Mouse (Mus musculus) urinary bladder, postnatal 25 days (tissue): ENCODE results near the gene Pramel7.
"Not testable (repeated sequence)": the region's sequence is repeated elsewhere in the genome, so short reads cannot be mapped to it uniquely, and the experiment has no call there.

Source experiments
- DNase-seq: peaks from one replicate; pipeline ENCODE4 v3.0.0; 2022; ENCODE audit warnings: low spot score

Pramel7 gene

DNA sequence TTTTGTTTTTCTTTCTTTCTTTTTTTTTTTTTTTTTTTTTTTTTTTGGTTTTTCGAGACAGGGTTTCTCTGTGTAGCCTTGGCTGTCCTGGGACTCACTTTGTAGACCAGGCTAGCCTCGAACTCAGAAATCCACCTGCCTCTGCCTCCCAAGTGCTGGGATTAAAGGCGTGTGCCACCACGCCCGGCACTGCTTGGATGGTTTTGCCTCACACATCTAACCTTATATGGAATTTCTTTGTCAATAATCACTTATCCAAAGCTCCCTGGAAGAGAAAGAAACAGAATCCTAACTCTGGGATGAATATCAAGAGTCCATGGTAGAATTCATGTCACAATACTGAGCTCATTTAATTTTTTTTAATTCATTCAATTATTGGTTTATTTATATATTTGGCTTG, at the start of gene Pramel7:
TSS of gene Pramel7 (minus strand) at position 101 of the 400 bp plus-strand sequence.
- not testable (repeated sequence) for DNase-seq

DNA sequence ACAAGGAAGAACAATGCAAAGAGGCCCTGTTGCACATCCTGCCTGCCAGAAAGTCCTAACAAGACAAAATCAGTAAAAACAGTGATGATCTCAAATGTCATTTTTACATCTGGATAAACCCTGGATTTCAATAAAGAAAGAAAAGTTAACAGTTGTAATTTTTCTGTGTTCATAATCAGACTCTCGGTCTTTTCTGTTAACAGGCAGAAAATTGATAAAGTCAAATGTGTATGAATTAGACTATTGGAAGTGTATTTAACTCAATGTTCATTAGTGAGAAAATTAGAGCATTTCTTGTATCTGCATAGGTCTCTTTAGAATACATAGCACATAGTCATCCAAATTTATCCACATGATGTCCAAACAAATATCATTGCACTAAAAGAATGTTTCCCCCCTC, 48.5 kb upstream of the Pramel7 start, which contains the start of gene Olfr1128:
TSS of gene Olfr1128 (minus strand) at position 101 of the 400 bp plus-strand sequence.
- no peak for DNase-seq

DNA sequence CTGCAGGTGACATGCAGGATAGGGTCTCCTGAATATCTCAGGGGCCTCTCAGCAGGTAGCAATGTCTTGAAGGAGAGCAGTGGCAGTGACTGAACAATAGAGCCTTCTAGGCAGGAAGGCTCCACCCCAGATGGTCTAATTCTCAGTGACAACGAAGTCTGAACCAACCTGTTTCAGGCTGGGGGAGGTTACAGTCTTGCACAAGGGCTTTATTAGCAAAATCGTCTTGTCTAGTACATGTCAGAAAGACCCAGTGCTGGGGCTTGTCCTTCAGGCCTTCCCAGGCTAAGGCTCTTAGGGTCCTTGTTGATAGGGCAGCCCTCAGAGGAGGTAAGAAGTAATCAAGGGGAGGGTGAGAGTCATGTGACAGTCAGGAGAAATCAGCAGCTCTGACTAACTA, 37.9 kb upstream of the Pramel7 start:
- DNase-seq: no peak

DNA sequence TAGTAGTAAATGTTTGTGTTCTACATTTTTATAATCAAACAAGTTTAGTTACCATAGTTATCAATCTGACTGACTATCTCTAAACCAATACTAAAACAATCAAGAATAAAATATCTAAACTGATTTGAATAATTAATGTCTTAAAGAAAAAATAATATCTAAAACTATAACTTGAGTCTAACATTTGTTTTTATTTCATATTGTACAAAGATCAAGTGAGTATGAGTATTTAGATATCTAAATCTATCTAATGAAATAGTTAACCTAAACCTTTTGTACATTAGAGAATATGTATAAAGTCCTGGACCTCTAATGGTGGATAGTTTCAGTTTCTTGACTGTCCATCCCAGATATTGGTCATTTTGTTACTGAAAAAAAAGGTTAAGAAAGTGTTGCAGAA, 34.6 kb upstream of the Pramel7 start, which contains the start of gene Olfr153:
TSS of gene Olfr153 (plus strand) at position 301 of the 400 bp plus-strand sequence.
- no peak for DNase-seq

DNA sequence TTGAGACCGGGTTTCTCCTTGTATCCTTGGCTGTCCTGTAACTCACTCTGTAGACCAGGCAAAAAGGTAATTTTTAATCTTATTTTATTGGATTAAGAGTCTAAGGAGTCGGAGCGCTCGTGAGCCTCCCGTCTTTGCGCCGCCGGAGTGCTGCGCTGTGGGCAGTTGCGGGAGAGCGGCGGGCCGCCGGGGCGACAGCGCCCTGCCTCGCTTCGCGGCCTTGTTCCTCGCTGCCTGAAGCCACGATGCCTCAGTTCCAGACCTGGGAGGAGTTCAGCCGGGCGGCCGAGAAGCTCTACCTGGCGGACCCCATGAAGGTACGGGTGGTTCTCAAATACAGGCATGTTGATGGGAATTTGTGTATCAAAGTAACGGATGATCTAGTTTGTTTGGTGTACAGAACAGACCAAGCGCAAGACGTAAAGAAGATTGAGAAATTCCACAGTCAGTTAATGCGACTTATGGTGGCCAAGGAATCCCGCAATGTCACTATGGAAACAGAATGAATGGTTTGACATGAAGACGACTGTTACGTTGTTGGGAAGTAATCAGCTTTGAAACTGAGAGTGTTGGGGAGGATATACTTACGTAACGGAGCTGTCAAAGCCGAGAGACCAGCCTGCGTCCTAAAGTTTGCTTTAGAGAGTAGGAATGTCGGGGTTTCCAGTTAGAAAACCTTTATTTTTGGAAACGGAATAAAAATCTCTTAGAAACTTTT, 29.2 kb upstream of the Pramel7 start:
- not testable (repeated sequence) for DNase-seq

DNA sequence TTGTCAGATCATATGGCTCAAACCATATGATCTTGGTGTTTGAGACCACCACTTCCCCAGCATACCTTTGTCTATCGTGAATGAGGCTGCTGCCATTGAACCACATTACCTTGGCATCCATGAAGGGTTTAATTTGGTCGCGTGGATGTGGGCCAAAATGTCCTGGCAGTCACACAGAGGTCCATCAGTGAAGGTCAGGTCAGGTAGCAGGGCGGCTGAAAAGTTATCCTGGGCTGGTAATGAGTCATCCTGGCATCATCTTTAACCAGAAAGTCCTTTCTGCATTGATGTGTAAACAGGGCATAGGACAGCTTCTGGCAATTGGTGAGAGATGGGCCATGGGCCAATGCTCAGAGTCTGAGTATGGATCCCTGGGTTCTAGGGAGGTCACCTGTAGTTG, 23.8 kb upstream of the Pramel7 start:
- no peak for DNase-seq

DNA sequence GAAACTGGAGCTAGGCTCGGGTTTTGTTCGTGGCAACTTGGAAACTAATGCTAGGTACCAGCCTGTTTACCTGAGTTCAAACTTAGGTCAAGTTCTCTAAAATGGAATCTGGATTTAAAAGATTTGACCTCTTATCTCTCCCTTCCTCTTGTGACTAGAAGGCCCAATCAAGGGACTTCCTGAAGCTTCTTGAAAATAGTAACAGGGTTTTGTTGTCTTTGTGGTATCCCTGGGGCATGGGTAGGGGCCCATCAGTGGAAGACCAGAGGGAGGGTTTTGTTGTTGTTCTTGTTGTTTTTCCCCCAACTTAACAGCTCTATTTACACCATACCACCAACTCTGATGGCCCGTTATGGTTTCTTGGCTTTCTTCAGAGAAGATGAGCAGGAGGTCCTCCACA, 19.7 kb upstream of the Pramel7 start:
- DNase-seq: no peak

DNA sequence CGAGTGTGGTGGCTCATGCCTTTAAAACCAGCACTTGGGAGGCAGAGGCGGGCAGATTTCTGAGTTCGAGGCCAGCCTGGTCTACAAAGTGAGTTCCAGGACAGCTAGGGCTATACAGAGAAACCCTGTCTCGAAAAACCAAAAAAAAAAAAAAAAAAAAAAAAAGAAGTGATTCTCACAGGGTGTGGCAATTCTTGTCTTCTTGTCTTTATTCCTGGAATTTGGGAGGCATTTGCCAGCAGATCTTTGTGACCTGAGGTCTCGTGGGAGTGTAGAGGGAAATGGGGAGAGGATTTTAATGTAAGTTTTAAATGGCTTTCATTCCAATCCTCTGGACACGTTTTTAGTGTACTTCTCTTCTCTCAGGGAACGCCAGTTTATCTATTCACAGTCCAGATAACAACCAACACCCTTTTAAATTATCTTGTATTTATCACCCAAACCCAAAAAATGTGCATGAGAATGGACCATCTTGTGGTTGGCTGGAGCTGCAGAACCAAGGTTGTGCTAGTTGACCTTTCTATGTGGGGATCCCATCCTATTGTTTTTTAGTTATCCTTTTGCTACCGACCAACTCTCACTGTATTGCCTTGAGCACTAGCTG, 18.7 kb upstream of the Pramel7 start:
- no peak for DNase-seq

DNA sequence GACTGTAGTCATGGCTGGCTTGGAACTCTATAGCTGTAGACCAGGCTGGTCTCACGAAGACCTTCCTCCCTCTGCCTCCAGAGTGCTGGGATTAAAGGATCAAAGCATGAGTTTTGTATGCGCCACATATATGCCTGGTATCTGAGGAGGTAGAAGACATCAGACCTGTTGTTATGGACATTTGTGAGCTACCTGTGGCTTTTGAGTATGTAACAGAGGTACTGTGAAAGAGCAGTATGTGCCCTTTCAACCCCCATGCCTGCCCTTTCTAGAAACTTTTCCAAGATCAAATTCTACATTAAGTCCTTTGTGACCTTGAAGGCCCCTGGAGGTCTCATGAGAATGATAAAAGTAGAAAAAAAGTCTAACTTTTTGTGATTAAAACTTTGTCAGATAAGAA, 18.2 kb upstream of the Pramel7 start:
- no peak for DNase-seq

DNA sequence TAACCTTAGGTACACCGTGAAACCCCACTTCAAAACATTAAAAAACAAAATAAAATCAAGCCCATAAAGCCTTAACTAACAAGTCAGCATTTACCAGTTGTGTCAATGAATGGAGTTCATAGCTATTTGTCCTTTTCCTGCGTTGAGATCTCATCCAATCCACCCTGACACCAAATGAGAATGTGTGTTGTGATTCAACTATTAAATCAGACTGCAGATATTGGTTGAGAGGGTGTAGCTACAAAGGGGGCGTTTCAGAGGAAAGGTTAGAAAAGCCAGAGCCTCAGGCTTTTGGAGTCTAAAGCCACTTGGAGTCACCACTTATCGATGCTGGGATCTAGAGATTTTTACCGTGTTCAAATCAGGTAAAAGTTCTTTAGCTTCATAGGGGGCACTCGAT, 9.4 kb upstream of the Pramel7 start, which contains the start of gene Pramel6:
TSS of gene Pramel6 (plus strand) at position 301 of the 400 bp plus-strand sequence.
- DNase-seq: no peak

DNA sequence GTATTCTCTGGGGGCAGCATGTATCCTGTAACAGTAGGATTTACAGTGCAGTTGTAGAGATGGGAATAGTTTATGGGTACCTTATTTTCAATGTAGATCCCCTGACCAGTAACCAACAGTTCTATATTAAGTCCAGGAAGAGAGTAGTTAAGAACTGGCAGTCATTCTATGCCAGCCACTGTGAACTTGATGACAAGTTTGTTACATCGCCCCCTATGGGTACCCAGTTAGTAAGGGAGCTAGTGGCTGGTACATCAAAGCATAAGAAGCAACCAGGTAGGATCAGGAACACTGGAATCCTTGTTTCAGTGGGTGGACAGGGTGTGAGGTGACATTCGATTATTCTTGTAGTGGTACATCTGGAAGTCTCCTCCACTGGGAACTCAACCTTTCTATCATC, 14.6 kb downstream of the Pramel7 start:
- no peak for DNase-seq

DNA sequence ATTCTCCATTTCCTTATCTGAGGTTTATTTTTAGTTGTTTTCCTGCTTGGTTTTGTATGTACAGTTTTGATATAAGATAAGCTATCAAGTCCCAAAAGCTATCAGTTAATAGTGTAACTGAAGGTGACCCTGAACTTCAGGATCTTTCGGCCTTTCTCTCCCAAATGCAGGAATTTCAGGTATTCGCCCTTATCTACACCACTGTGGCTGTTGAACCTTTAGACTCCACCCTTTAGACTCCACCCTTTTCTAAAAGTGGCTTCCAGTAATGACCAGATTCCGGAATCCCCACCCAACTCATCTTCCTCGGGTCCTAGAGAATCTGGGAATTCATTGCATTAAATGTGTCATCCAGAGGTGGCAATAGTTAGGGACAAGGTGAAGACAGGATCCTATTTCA, 15.7 kb downstream of the Pramel7 start:
- DNase-seq: no peak

DNA sequence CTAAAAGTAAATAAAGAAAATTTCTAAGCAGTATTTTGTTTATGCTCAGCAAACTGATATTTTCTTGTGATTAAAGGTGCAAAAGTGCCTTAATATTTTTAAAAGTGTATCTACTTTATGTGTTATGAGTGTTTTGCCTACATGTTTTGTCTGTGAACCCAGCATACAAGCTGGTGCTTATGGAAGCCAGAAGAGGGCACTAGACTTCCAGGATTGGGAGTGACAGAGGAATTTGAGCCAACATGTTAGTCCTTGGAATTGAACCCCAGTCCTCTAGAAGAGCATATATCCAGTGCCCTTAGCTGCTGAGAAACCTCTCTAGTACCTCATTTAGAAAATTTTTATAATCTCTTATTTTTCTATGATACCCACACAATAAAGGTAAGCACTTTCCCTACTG, 16.7 kb downstream of the Pramel7 start:
- DNase-seq: no peak

DNA sequence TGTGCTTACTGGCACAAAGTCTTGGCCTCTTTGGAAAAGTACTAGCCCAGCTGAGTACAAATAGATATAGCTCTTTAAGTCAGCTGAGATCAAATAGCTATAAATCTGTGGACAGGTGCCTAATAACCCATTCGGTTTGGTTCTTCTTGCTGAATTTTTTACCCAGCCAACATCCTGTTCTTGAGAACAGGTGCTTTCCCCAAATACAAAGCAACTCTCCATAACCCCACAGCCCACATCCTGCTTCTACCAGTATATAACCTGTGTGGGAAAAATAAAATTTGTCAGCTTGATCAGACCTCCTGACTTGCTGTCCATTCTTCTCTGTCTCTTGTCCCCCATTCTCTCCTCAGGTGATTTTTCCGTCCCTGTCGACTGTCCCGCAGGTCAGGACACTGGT, 35.1 kb downstream of the Pramel7 start:
- no peak for DNase-seq

DNA sequence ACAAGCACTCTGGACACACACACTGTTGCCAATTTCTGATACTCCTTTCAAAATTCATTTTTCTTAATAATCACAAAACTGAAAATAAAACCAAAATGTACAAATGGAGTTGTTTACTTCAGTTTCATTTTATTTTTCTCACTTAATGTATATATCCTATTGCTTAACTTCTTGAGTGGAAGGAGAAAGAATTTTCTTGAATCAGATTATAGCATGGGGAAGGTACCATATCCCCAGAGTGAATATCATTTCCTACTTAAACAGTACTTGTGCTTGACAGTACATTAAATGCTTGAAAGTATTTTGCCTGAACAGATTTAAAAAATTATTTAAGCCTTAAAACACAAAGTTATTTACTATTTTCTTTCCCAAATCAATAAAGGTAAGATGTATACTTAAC, 43.2 kb downstream of the Pramel7 start, which contains the start of gene Olfr1126:
TSS of gene Olfr1126 (plus strand) at position 301 of the 400 bp plus-strand sequence.
- no peak for DNase-seq
